ENCODE assay signal across 25 mouse cellular contexts in the genomic region with DNA sequence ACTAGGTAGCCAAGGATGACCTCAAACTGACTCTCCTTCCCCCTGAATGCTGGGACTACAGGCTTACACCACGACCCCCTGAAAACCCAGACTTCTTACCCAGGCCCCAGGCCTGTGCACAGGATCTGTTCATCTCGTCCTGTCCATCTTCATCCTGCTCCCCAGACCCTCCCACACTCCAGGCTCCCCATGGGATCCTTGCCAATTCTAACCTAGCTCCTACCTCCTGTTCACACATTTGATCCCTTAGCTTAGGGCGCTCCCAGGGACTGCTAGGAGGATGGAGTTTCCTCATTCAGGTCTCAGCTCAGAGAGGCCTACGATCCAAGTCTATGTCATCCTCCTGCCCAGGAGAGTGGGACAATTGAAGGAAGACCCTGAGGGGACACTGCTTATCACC.
"Had no signal": no experiment of that assay in that cellular context is flagged by ENCODE, and none has a peak within 500 bp of the region (broad histone marks: within the 10 kb centered on the region; RNA-seq: fewer than 3 reads in every experiment).

No protein-coding gene starts in this region.

- ATAC-seq: forebrain, embryonic 15.5 days; forebrain, postnatal 0 days; hindbrain, postnatal 0 days; intestine, embryonic 16.5 days; liver, embryonic 12.5 days had no signal

- H3K4me3 ChIP-seq: forebrain, embryonic 15.5 days; heart, embryonic 10.5 days; heart, embryonic 13.5 days; heart, embryonic 15.5 days; hindbrain, embryonic 12.5 days; kidney, embryonic 15.5 days; limb, embryonic 13.5 days; limb, embryonic 15.5 days; liver, embryonic 12.5 days had no signal

- H3K27me3 ChIP-seq: forebrain, embryonic 15.5 days; heart, embryonic 13.5 days; heart, embryonic 15.5 days; hindbrain, embryonic 12.5 days; kidney, embryonic 15.5 days; limb, embryonic 13.5 days; limb, embryonic 15.5 days; liver, embryonic 12.5 days had no signal

- H3K27ac ChIP-seq: forebrain, embryonic 15.5 days; heart, embryonic 10.5 days; heart, embryonic 13.5 days; heart, embryonic 15.5 days; hindbrain, embryonic 12.5 days; hindbrain, postnatal 0 days; kidney, embryonic 15.5 days; kidney, postnatal 0 days; limb, embryonic 13.5 days; limb, embryonic 15.5 days; liver, embryonic 12.5 days had no signal

- H3K4me1 ChIP-seq: heart, embryonic 10.5 days; heart, embryonic 13.5 days; heart, embryonic 15.5 days; kidney, embryonic 15.5 days; limb, embryonic 13.5 days; limb, embryonic 15.5 days; liver, embryonic 12.5 days had no signal

- H3K36me3 ChIP-seq: forebrain, embryonic 15.5 days; heart, embryonic 10.5 days; heart, embryonic 13.5 days; heart, embryonic 15.5 days; hindbrain, embryonic 12.5 days; kidney, embryonic 15.5 days; limb, embryonic 13.5 days; limb, embryonic 15.5 days; liver, embryonic 12.5 days had no signal

- H3K4me2 ChIP-seq: forebrain, embryonic 15.5 days; heart, embryonic 13.5 days; heart, embryonic 15.5 days; hindbrain, embryonic 12.5 days; kidney, embryonic 15.5 days; limb, embryonic 13.5 days; limb, embryonic 15.5 days; liver, embryonic 12.5 days had no signal

- H3K9me3 ChIP-seq: forebrain, embryonic 15.5 days; heart, embryonic 10.5 days; heart, embryonic 13.5 days; heart, embryonic 15.5 days; hindbrain, embryonic 12.5 days; kidney, embryonic 15.5 days; limb, embryonic 13.5 days; limb, embryonic 15.5 days had no signal

- H3K9ac ChIP-seq: forebrain, embryonic 15.5 days; forebrain, postnatal 0 days; heart, embryonic 13.5 days; heart, embryonic 15.5 days; hindbrain, embryonic 12.5 days; kidney, embryonic 15.5 days; limb, embryonic 13.5 days; limb, embryonic 15.5 days; liver, embryonic 12.5 days had no signal

- DNase-seq: forebrain, postnatal 0 days; gastrocnemius, postnatal 14 days; gastrocnemius, postnatal 36 days; heart, adult 18-20 months; heart, postnatal 14 days; heart, postnatal 36 days; kidney, adult 11 months; kidney, adult 2 months; kidney, adult 9 months; kidney, postnatal 14 days; kidney, postnatal 36 days; layer of hippocampus, postnatal 36 days; left cerebral cortex, postnatal 4 days had no signal
